Mouse (Mus musculus) left cerebral cortex, adult 6 months (tissue): ENCODE results near the gene Sqor. TPM values are rescaled to one million over a fixed set of nuclear protein-coding genes. Genes with fewer than 3 reads are reported as not detected.

Experiments used
- long read RNA-seq, 2 experiments: library from polyadenylated mRNA; unstranded; transcript quantifications; one replicate each; pipeline ENCODE4 v2.0.0; 2019 to 2020
- polyA plus RNA-seq: library from polyadenylated mRNA; unstranded; fragments of <200 nt; fragmentation: Nextera tagmentation; gene quantifications from 2 replicates; pipeline ENCODE4 v1.2.3, GENCODE M21; 2021

Sqor gene
- 8.6 and 10.0 TPM in 2 replicates for polyA plus RNA-seq
- long read RNA-seq, experiment 1, transcript Sqor-201 (10 exons, 1,804 nt) = major isoform, 31 of 34 reads
- long read RNA-seq, experiment 1, partial matches to known transcripts = 1 of 34 reads
- long read RNA-seq, experiment 1, other reads (novel, unspliced or antisense) = 2 of 34 reads
- long read RNA-seq, experiment 2, transcript Sqor-201 (10 exons, 1,804 nt) = major isoform, 9 of 14 reads
- long read RNA-seq, experiment 2, partial matches to known transcripts = 3 of 14 reads
- long read RNA-seq, experiment 2, other reads (novel, unspliced or antisense) = 2 of 14 reads

DNA sequence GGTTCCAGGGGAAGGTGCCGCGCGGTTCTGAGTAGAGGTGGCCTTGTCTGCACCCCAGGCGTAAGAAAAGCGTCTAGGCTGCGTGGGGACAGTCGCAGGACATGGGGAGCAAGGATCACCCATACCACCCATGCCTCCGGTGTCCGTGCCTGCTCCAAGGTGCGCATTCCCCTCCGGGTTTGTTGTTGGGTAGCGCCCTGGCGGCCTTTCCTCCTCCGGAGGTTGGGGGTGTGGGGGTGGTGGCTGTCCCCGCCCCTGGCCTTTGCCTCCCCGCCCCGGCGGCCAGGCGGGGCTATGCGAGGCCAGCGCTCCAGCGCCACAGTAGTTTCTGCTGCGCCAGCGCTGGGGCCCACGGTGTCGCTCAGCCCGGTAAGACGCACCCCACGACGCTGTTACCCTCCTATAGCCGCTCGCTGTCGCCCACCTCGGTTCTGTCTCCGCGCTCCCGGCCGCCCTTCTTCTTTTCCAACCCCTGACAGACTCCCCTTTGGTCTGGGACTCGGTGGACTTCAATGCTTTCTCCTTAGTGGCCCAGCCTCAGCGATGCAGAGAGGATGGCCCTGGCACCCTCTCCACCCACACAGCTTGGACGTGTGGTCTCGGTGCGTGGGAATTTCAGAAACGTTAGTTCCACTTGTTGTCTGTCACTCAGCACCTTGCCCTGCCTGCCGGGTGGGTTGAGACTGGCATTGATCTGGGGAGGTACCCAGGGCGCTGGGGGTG, at the start of gene Sqor:
Sqor (plus strand) TSS at position 167 of the 723 bp plus-strand sequence.

GRCm38 (mm10) chr2:122737894-122738830, 26.9 kb upstream of the Sqor start, which contains the start of gene Bloc1s6:
Bloc1s6 (plus strand) TSS chr2:122738503.

Other genes starting within 250 kb of the Sqor start
- gene Gatm, start 153.9 kb upstream of the Sqor start, polyA plus RNA-seq = 158 and 195 TPM in 2 replicates
- gene AA467197, start 128.3 kb upstream of the Sqor start, polyA plus RNA-seq = 1.6 and 2.2 TPM in 2 replicates
- gene Slc30a4, start 62.6 kb upstream of the Sqor start, polyA plus RNA-seq = 5.6 and 7.5 TPM in 2 replicates
- gene Bloc1s6, start 26.7 kb upstream of the Sqor start, polyA plus RNA-seq = 43.6 and 59.0 TPM in 2 replicates